ENCODE assay signal across 8 mouse cellular contexts in the genomic region with DNA sequence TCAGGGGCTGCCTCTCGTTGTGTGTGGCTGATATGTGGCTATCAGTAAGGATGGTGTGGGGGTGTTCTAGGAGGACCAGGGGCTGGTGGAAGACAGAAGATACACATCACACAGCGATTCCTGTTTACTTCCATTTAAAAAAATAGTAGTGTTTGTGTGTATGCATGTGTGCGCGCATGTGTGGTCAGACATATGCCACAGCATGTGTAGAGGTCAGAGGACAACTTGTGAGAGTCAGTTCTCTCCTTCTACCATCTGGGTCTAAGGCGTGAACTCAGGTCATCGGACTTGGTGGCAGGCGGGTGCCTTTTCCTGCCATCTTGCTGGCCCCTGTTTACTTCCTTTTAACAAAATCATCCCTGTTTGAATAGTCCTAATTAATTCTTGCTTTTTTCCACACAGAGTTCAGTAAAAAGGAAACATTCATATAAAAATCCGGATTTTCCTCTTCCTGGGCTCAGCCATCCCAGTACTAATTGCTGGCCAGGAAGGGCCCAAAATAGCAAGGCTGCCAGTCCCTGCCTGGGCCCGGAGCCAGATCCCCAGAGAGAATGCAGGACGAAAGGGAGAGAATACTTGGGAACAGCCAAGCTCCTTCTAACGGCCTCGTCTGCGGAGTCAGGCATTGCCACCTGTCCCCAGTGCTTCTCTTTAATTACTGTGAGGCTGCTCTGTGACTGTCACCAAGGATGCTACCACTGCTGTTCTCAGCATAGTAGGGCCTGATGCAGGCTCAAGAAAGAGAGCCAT.
DNase-seq lines count a peak whose midpoint lies in the region; ATAC-seq and TF ChIP-seq lines count a peak whose summit lies in the region.

No protein-coding gene starts in this region.

- peak; percentile 16; the same call in 1 of the 2 replicates for ATAC-seq in neural tube, embryonic 13.5 days (ENCODE audit: low read depth)
- ATAC-seq in intestine, postnatal 0 days = no peak

- H3K4me3 ChIP-seq in hindbrain, embryonic 10.5 days = no peak overlapping the region
- no peak overlapping the region for H3K4me3 ChIP-seq in neural tube, embryonic 13.5 days
- H3K4me3 ChIP-seq in intestine, postnatal 0 days (ENCODE audit: low read depth, low read length) = no peak overlapping the region

- no peaks in the 10 kb centered on the region for H3K27me3 ChIP-seq in hindbrain, embryonic 10.5 days (ENCODE audit: insufficient read depth, poor library complexity, severe bottlenecking)
- no peaks in the 10 kb centered on the region for H3K27me3 ChIP-seq in neural tube, embryonic 13.5 days
- H3K27me3 ChIP-seq in intestine, postnatal 0 days (replicated peaks; ENCODE audit: control insufficient read depth, insufficient read depth, low read length) = no peaks in the 10 kb centered on the region

- H3K9ac ChIP-seq in neural tube, embryonic 13.5 days = peak overlapping the region; percentile 18; the same call in 1 of the 2 replicates
- H3K9ac ChIP-seq in intestine, postnatal 0 days (ENCODE audit: low read depth, low read length) = no peak overlapping the region

- DNase-seq in adipocyte (ENCODE audit: low spot score) = peak; percentile 88
- DNase-seq in brain, embryonic 18.5 days (ENCODE audit: low read depth, low spot score) = peak; percentile 67
- peak; percentile 77 to 86 for DNase-seq in frontal cortex, postnatal 36 days (ENCODE audit: low spot score in 2 of 2)
- DNase-seq in hindbrain, embryonic 10.5 days (ENCODE audit: low spot score) = no peak
- peak; percentile 80 to 87 for DNase-seq in layer of hippocampus, postnatal 10 days (ENCODE audit: low spot score in 2 of 2)
- DNase-seq in c-Kit-positive CD71-positive TER-119-positive erythroid progenitor cells, embryonic 14.5 days (ENCODE audit: low spot score) = no peak

- peak overlapping the region; percentile 46 for H3K27ac ChIP-seq in hindbrain, embryonic 10.5 days
- H3K27ac ChIP-seq in neural tube, embryonic 13.5 days (replicated peaks) = peak overlapping the region; percentile 82
- H3K27ac ChIP-seq in intestine, postnatal 0 days (ENCODE audit: low read depth, low read length) = no peak overlapping the region

- H3K36me3 ChIP-seq in hindbrain, embryonic 10.5 days = no peaks in the 10 kb centered on the region
- H3K36me3 ChIP-seq in neural tube, embryonic 13.5 days = no peaks in the 10 kb centered on the region
- H3K36me3 ChIP-seq in intestine, postnatal 0 days (ENCODE audit: control insufficient read depth, insufficient read depth) = no peaks in the 10 kb centered on the region

- peaks cover 49% of the 10 kb centered on the region for H3K4me1 ChIP-seq in hindbrain, embryonic 10.5 days (replicated peaks)
- peaks cover 54% of the 10 kb centered on the region for H3K4me1 ChIP-seq in neural tube, embryonic 13.5 days (replicated peaks)
- 0 out of 2 replicates have a peak, but pooled peaks cover 7% of the 10 kb centered on the region for H3K4me1 ChIP-seq in intestine, postnatal 0 days (replicated peaks; ENCODE audit: control insufficient read depth, insufficient read depth, low read length)

- no peaks in the 10 kb centered on the region for H3K9me3 ChIP-seq in hindbrain, embryonic 10.5 days
- H3K9me3 ChIP-seq in neural tube, embryonic 13.5 days = no peaks in the 10 kb centered on the region
- no peaks in the 10 kb centered on the region for H3K9me3 ChIP-seq in intestine, postnatal 0 days (ENCODE audit: control insufficient read depth)

- 83% methylated on average over 13 of the region's 13 CpGs for WGBS in hindbrain, embryonic 10.5 days
- WGBS in neural tube, embryonic 13.5 days = 55% methylated on average over 13 of the region's 13 CpGs
- WGBS in intestine, postnatal 0 days = 68% methylated on average over 13 of the region's 13 CpGs

- H3K4me2 ChIP-seq in neural tube, embryonic 13.5 days = no peak overlapping the region
- no peak overlapping the region for H3K4me2 ChIP-seq in intestine, postnatal 0 days (replicated peaks; ENCODE audit: low read depth)

- TF ChIP-seq CTCF in intestine, postnatal 0 days (IDR thresholded peaks at IDR 0.05; ENCODE audit: low read depth) = no peak

Comparison
In these comparisons a context has a peak if more than half of its experiments do, and no peak if none do; other contexts are left out.
1. DNase-seq: peak in adipocyte (single experiment), brain, embryonic 18.5 days (single experiment), frontal cortex, postnatal 36 days (2 of 2) and layer of hippocampus, postnatal 10 days (2 of 2); none in hindbrain, embryonic 10.5 days (single experiment) and c-Kit-positive CD71-positive TER-119-positive erythroid progenitor cells, embryonic 14.5 days (single experiment).